Mouse (Mus musculus): ENCODE results near the gene Ifrd2. TPM values are rescaled to one million over a fixed set of nuclear protein-coding genes. Genes with fewer than 3 reads are reported as not detected.
A peak's percentile ranks its signal among the peaks of the same experiment; 100 is the strongest.

Ifrd2 gene
- polyA plus RNA-seq, 1 experiment from 2014 or later: 44.6 TPM

GRCm38 (mm10) chr9:107612191-107612944, 24.9 kb downstream of the Ifrd2 start:
- peak overlapping the region; percentile 80 for H3K9ac ChIP-seq (ENCODE audit: low read length)
- H3K4me1 ChIP-seq (ENCODE audit: control insufficient read depth in 2 of 2, insufficient read depth in 2 of 2, low read length in 2 of 2): peaks cover 38 to 61% of the 10 kb centered on the region in 2 experiments

GRCm38 (mm10) chr9:107612945-107613569, 25.6 kb downstream of the Ifrd2 start:
- H3K4me3 ChIP-seq (ENCODE audit: control insufficient read depth in 1 of 2, insufficient read depth in 1 of 2, low read depth in 1 of 2, low read length in 2 of 2): 0 out of 4 replicates have a peak overlapping the region, but pooled peaks of 1 of the 2 experiments have one; percentile 21
- peak overlapping the region; percentile 62 to 94 for H3K27ac ChIP-seq (replicated peaks in 1 of 2; ENCODE audit: control insufficient read depth in 1 of 2, insufficient read depth in 1 of 2, low read depth in 2 of 2, low read length in 2 of 2)
- H3K9me3 ChIP-seq (ENCODE audit: control insufficient read depth, low read length): no peaks in the 10 kb centered on the region
- 11% methylated on average over 12 of the region's 12 CpGs for WGBS
- peak overlapping the region; percentile 56 for H3K9ac ChIP-seq (ENCODE audit: low read length)
- peaks cover 35 to 58% of the 10 kb centered on the region in 2 experiments for H3K4me1 ChIP-seq (ENCODE audit: control insufficient read depth in 2 of 2, insufficient read depth in 2 of 2, low read length in 2 of 2)
- peaks cover 45% of the 10 kb centered on the region for H3K36me3 ChIP-seq (ENCODE audit: control insufficient read depth, insufficient read depth, low read length)
- no peak for ATAC-seq (ENCODE audit: insufficient number of reproducible peaks, insufficient read depth, low FRiP score, low read depth)
- peak overlapping the region; percentile 70 for H3K4me2 ChIP-seq (ENCODE audit: low read length)
- H3K27me3 ChIP-seq (ENCODE audit: control insufficient read depth, insufficient read depth, low read length): no peaks in the 10 kb centered on the region

More at GRCm38 (mm10) chr9:107612191-107612944, 24.9 kb downstream of the Ifrd2 start:
- WGBS: 6% methylated on average over 39 of the region's 48 CpGs
- ATAC-seq (ENCODE audit: insufficient number of reproducible peaks, insufficient read depth, low FRiP score, low read depth): peak; percentile 87
- Histone ChIP-seq H3K4me3 (ENCODE audit: control insufficient read depth in 1 of 2, insufficient read depth in 1 of 2, low read depth in 1 of 2, low read length in 2 of 2) (peak overlapping the region; percentile 31 to 33), H3K27me3 (ENCODE audit: control insufficient read depth, insufficient read depth, low read length) (no peaks in the 10 kb centered on the region), H3K27ac (replicated peaks in 1 of 2; ENCODE audit: control insufficient read depth in 1 of 2, insufficient read depth in 1 of 2, low read depth in 2 of 2, low read length in 2 of 2) (peak overlapping the region; percentile 86 to 94), H3K36me3 (ENCODE audit: control insufficient read depth, insufficient read depth, low read length) (peaks cover 39% of the 10 kb centered on the region), H3K4me2 (ENCODE audit: low read length) (peak overlapping the region; percentile 70), H3K9me3 (ENCODE audit: control insufficient read depth, low read length) (no peaks in the 10 kb centered on the region)

- peak overlapping the region in 1 of 2 experiments; percentile 94; a peak in 1 of 4 replicates for H3K27ac ChIP-seq (replicated peaks in 1 of 2; ENCODE audit: control insufficient read depth in 1 of 2, insufficient read depth in 1 of 2, low read depth in 2 of 2, low read length in 2 of 2)
- H3K9me3 ChIP-seq (ENCODE audit: control insufficient read depth, low read length): no peaks in the 10 kb centered on the region
- no peaks in the 10 kb centered on the region for H3K27me3 ChIP-seq (ENCODE audit: control insufficient read depth, insufficient read depth, low read length)
- no peak for ATAC-seq (ENCODE audit: insufficient number of reproducible peaks, insufficient read depth, low FRiP score, low read depth)
- 0 out of 2 replicates have a peak overlapping the region, but pooled peaks have one; percentile 34 for H3K9ac ChIP-seq (ENCODE audit: low read length)
- WGBS: 61% methylated on average over 4 of the region's 4 CpGs
- H3K4me3 ChIP-seq (ENCODE audit: control insufficient read depth in 1 of 2, insufficient read depth in 1 of 2, low read depth in 1 of 2, low read length in 2 of 2): no peak overlapping the region
- H3K36me3 ChIP-seq (ENCODE audit: control insufficient read depth, insufficient read depth, low read length): peaks cover 63% of the 10 kb centered on the region
- H3K4me1 ChIP-seq (ENCODE audit: control insufficient read depth in 2 of 2, insufficient read depth in 2 of 2, low read length in 2 of 2): peaks cover 39 to 58% of the 10 kb centered on the region in 2 experiments
- H3K4me2 ChIP-seq (ENCODE audit: low read length): no peak overlapping the region
These were observed 27.6 kb downstream of the Ifrd2 start for GRCm38 (mm10) chr9:107615035-107615434.

GRCm38 (mm10) chr9:107617461-107617860, 30.0 kb downstream of the Ifrd2 start:
- 68% methylated on average over 2 of the region's 2 CpGs for WGBS
- no peaks in the 10 kb centered on the region for H3K27me3 ChIP-seq (ENCODE audit: control insufficient read depth, insufficient read depth, low read length)
- no peak overlapping the region for H3K4me3 ChIP-seq (ENCODE audit: control insufficient read depth in 1 of 2, insufficient read depth in 1 of 2, low read depth in 1 of 2, low read length in 2 of 2)
- ATAC-seq (ENCODE audit: insufficient number of reproducible peaks, insufficient read depth, low FRiP score, low read depth): no peak
- no peaks in the 10 kb centered on the region for H3K9me3 ChIP-seq (ENCODE audit: control insufficient read depth, low read length)
- no peak overlapping the region; the same call in 1 of the 2 replicates for H3K9ac ChIP-seq (ENCODE audit: low read length)
- H3K4me2 ChIP-seq (ENCODE audit: low read length): no peak overlapping the region
- peaks cover 76% of the 10 kb centered on the region for H3K36me3 ChIP-seq (ENCODE audit: control insufficient read depth, insufficient read depth, low read length)
- peaks cover 31 to 54% of the 10 kb centered on the region in 2 experiments for H3K4me1 ChIP-seq (ENCODE audit: control insufficient read depth in 2 of 2, insufficient read depth in 2 of 2, low read length in 2 of 2)
- H3K27ac ChIP-seq (replicated peaks in 1 of 2; ENCODE audit: control insufficient read depth in 1 of 2, insufficient read depth in 1 of 2, low read depth in 2 of 2, low read length in 2 of 2): peak overlapping the region; percentile 94 to 97

GRCm38 (mm10) chr9:107618098-107618497, 30.7 kb downstream of the Ifrd2 start:
- WGBS: 62% methylated on average over 6 of the region's 6 CpGs
- Histone ChIP-seq H3K36me3 (ENCODE audit: control insufficient read depth, insufficient read depth, low read length) (peaks cover 82% of the 10 kb centered on the region), H3K27ac (replicated peaks in 1 of 2; ENCODE audit: control insufficient read depth in 1 of 2, insufficient read depth in 1 of 2, low read depth in 2 of 2, low read length in 2 of 2) (peak overlapping the region; percentile 94 to 97), H3K4me3 (ENCODE audit: control insufficient read depth in 1 of 2, insufficient read depth in 1 of 2, low read depth in 1 of 2, low read length in 2 of 2) (no peak overlapping the region), H3K9me3 (ENCODE audit: control insufficient read depth, low read length) (no peaks in the 10 kb centered on the region), H3K27me3 (ENCODE audit: control insufficient read depth, insufficient read depth, low read length) (no peaks in the 10 kb centered on the region), H3K4me1 (ENCODE audit: control insufficient read depth in 2 of 2, insufficient read depth in 2 of 2, low read length in 2 of 2) (peaks cover 31 to 51% of the 10 kb centered on the region in 2 experiments), H3K9ac (ENCODE audit: low read length) (peak overlapping the region; percentile 56), H3K4me2 (ENCODE audit: low read length) (peak overlapping the region; percentile 4)
- no peak for ATAC-seq (ENCODE audit: insufficient number of reproducible peaks, insufficient read depth, low FRiP score, low read depth)

- Histone ChIP-seq H3K27ac (replicated peaks in 1 of 2; ENCODE audit: control insufficient read depth in 1 of 2, insufficient read depth in 1 of 2, low read depth in 2 of 2, low read length in 2 of 2) (peak overlapping the region; percentile 94 to 97), H3K4me1 (ENCODE audit: control insufficient read depth in 2 of 2, insufficient read depth in 2 of 2, low read length in 2 of 2) (peaks cover 33 to 56% of the 10 kb centered on the region in 2 experiments)
These were observed 31.5 kb downstream of the Ifrd2 start for GRCm38 (mm10) chr9:107618778-107619545.

GRCm38 (mm10) chr9:107619546-107619879, 32.1 kb downstream of the Ifrd2 start:
- Histone ChIP-seq H3K4me1 (ENCODE audit: control insufficient read depth in 2 of 2, insufficient read depth in 2 of 2, low read length in 2 of 2) (peaks cover 36 to 61% of the 10 kb centered on the region in 2 experiments), H3K36me3 (ENCODE audit: control insufficient read depth, insufficient read depth, low read length) (peaks cover 87% of the 10 kb centered on the region), H3K4me3 (ENCODE audit: control insufficient read depth in 1 of 2, insufficient read depth in 1 of 2, low read depth in 1 of 2, low read length in 2 of 2) (no peak overlapping the region), H3K27ac (replicated peaks in 1 of 2; ENCODE audit: control insufficient read depth in 1 of 2, insufficient read depth in 1 of 2, low read depth in 2 of 2, low read length in 2 of 2) (peak overlapping the region; percentile 94 to 97), H3K4me2 (ENCODE audit: low read length) (peak overlapping the region; percentile 47), H3K27me3 (ENCODE audit: control insufficient read depth, insufficient read depth, low read length) (no peaks in the 10 kb centered on the region), H3K9me3 (ENCODE audit: control insufficient read depth, low read length) (no peaks in the 10 kb centered on the region), H3K9ac (ENCODE audit: low read length) (peak overlapping the region; percentile 53)
- WGBS: 15% methylated on average over 13 of the region's 13 CpGs
- ATAC-seq (ENCODE audit: insufficient number of reproducible peaks, insufficient read depth, low FRiP score, low read depth): no peak

More at GRCm38 (mm10) chr9:107618778-107619545, 31.5 kb downstream of the Ifrd2 start:
- Histone ChIP-seq H3K4me2 (ENCODE audit: low read length) (peak overlapping the region; percentile 4), H3K36me3 (ENCODE audit: control insufficient read depth, insufficient read depth, low read length) (peaks cover 87% of the 10 kb centered on the region), H3K9me3 (ENCODE audit: control insufficient read depth, low read length) (no peaks in the 10 kb centered on the region), H3K9ac (ENCODE audit: low read length) (peak overlapping the region; percentile 56), H3K4me3 (ENCODE audit: control insufficient read depth in 1 of 2, insufficient read depth in 1 of 2, low read depth in 1 of 2, low read length in 2 of 2) (no peak overlapping the region), H3K27me3 (ENCODE audit: control insufficient read depth, insufficient read depth, low read length) (no peaks in the 10 kb centered on the region)
- peak; percentile 82 for ATAC-seq (ENCODE audit: insufficient number of reproducible peaks, insufficient read depth, low FRiP score, low read depth)
- WGBS: 5% methylated on average over 13 of the region's 13 CpGs

Measured in heart, embryonic 14.5 days (tissue).